12 mouse cellular contexts compared by ENCODE assay signal in the genomic region with DNA sequence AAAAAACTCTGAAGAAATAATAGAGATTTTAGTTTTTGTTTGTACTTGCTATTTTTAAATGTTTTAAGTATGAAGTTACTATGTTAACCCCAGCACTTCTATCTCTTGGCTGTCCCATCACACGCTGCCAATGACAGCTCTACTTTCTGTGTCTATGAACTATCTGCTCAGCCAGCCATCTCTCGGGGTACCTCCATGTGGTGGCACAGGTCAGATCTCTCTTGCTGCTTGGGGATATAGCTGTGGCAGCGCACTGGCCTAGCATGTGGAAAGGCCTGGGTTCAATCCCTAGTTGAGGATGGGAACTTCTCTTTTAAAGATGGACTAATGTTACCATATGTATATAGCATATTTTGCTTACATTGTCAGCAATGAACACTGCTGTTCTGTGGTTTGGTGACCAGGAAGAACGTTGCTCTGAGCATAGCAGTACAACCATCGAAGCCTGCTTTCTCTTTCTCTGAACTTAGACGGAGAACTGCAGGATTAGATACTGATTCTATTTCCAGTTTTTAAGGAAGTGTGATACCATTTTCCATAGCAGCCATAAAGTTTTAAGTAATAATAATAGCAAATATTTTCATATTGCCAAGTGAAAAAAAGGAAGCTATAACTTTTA.
DNase-seq lines count a peak whose midpoint lies in the region; ATAC-seq lines count a peak whose summit lies in the region.
"Had no signal": no experiment of that assay in that cellular context is flagged by ENCODE, and none has a peak within 500 bp of the region (broad histone marks: within the 10 kb centered on the region; RNA-seq: fewer than 3 reads in every experiment).

No protein-coding gene starts in this region.

- H3K9me3 ChIP-seq in kidney, embryonic 15.5 days (replicated peaks): no peaks in the 10 kb centered on the region
- H3K9me3 ChIP-seq: heart, embryonic 10.5 days; hindbrain, embryonic 15.5 days had no signal

- H3K9ac ChIP-seq in kidney, embryonic 15.5 days: no peak overlapping the region
- H3K9ac ChIP-seq: hindbrain, embryonic 15.5 days had no signal

- no peak for DNase-seq in kidney, postnatal 4 days
- peak; percentile 25 for DNase-seq in 416B (ENCODE audit: low read depth)
- DNase-seq in right cerebral cortex, postnatal 25 days: no peak
- no peak for DNase-seq in adrenal gland, postnatal 4 days (ENCODE audit: low spot score in 2 of 2)
- DNase-seq: adrenal gland, postnatal 25 days; cerebellum, adult 11-12 months; thymus, postnatal 25 days had no signal

- H3K27ac ChIP-seq in kidney, embryonic 15.5 days: peak overlapping the region; percentile 58
- H3K27ac ChIP-seq: hindbrain, embryonic 15.5 days had no signal

- H3K36me3 ChIP-seq in kidney, embryonic 15.5 days: no peaks in the 10 kb centered on the region; the same call in 1 of the 2 replicates
- H3K36me3 ChIP-seq: hindbrain, embryonic 15.5 days had no signal

- 90% methylated on average over 6 of the region's 6 CpGs for WGBS in kidney, embryonic 15.5 days

- no peak overlapping the region for H3K4me2 ChIP-seq in kidney, embryonic 15.5 days
- H3K4me2 ChIP-seq: hindbrain, embryonic 15.5 days had no signal

- H3K4me3 ChIP-seq in kidney, embryonic 15.5 days (replicated peaks): no peak overlapping the region
- H3K4me3 ChIP-seq: heart, embryonic 10.5 days; hindbrain, embryonic 15.5 days had no signal

- H3K4me1 ChIP-seq in kidney, embryonic 15.5 days: peaks cover 63% of the 10 kb centered on the region
- H3K4me1 ChIP-seq: hindbrain, embryonic 15.5 days had no signal

- no peak for ATAC-seq in kidney, embryonic 15.5 days (replicated peaks; ENCODE audit: low FRiP score)
- peak; percentile 57 for ATAC-seq in CD4-positive, CD25-positive, alpha-beta regulatory T cell, adult 4 months
- peak; percentile 69 for ATAC-seq in inflammation-experienced regulatory T-cells, adult 6 months

- no peaks in the 10 kb centered on the region for H3K27me3 ChIP-seq in kidney, embryonic 15.5 days
- H3K27me3 ChIP-seq: hindbrain, embryonic 15.5 days had no signal
